Mouse (Mus musculus) erythroblast, embryonic 14.5 days (primary cell): ENCODE measurements around the gene Rasa2.

Source experiments
- GATA1 ChIP-seq: IDR thresholded peaks from 2 replicates; pipeline ENCODE4 v1.6.1; 2012; ENCODE audit warnings: low read length, inconsistent platforms, mixed read lengths
- TAL1 ChIP-seq: IDR thresholded peaks from 3 replicates; pipeline ENCODE4 v1.6.1; 2012; ENCODE audit warnings: low read length, inconsistent platforms, mixed read lengths

- TF ChIP-seq TAL1, result no peak
- TF ChIP-seq GATA1, result no peak
Measured at GRCm38 (mm10) chr9:96554095-96554494, 77.3 kb downstream of the Rasa2 start.
